Mouse (Mus musculus) hematopoietic stem cell, adult 5-6 weeks (primary cell): Measurements from ENCODE around the gene Hes3. TPM values are rescaled to one million over a fixed set of nuclear protein-coding genes. Genes with fewer than 3 reads are reported as not detected.
A peak's percentile ranks its signal among the peaks of the same experiment; 100 is the strongest.

Experiments used
- ATAC-seq, 2 experiments: fragments of 125-278 bp in 1 of 2; replicated peaks in 1 of 2; 2 replicates each; pipeline ENCODE4 v1.8.0; 2016 to 2017; ENCODE audit warnings: inconsistent platforms in 2 of 2, mild to moderate bottlenecking in 2 of 2, moderate number of reproducible peaks in 2 of 2, low read depth in 1 of 2, moderate TSS enrichment in 1 of 2; ENCODE audit not compliant: low FRiP score in 2 of 2, poor library complexity in 2 of 2, severe bottlenecking in 2 of 2, insufficient read depth in 1 of 2, low TSS enrichment in 1 of 2
- total RNA-seq: library from RNA; stranded (forward); fragments of 172-1452, 232-1000 nt; gene quantifications from 2 replicates; pipeline ENCODE4 v1.2.3, GENCODE M21; 2017

Hes3 gene
- not detected in 2 replicates for total RNA-seq

GRCm38 (mm10) chr4:152291562-152291961 is at the start of gene Hes3:
TSS of gene Hes3 (minus strand) at chr4:152291662.
- ATAC-seq = no peak

- peak; percentile 29 to 56 for ATAC-seq
These were observed 49.3 kb upstream of the Hes3 start for GRCm38 (mm10) chr4:152340584-152341284.

DNA sequence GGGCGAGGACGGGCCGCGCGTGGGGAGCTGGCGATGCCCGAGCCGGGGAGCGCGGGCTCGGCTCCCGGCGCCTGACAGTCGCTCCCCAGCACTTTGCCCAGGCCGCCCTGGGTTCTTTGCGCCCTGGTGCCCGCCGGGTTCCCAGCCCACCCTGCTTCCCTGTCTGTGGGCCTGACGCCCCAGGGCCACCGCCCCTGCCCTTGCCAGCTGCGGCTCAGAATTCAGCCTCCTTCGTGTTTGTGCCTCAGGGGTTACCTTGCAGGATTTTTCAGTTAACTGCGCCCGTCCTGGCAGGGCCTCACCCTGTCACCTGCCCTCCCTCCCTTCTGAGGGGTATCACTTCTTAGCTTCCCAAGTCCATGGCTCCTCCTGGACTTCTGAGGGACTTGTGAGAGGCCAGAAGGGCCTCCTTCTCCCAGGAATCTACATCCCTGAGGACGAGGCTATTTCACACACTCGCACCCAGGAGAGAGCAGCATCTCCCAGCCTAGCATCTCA is 47.9 kb upstream of the Hes3 start:
- ATAC-seq = no peak

DNA sequence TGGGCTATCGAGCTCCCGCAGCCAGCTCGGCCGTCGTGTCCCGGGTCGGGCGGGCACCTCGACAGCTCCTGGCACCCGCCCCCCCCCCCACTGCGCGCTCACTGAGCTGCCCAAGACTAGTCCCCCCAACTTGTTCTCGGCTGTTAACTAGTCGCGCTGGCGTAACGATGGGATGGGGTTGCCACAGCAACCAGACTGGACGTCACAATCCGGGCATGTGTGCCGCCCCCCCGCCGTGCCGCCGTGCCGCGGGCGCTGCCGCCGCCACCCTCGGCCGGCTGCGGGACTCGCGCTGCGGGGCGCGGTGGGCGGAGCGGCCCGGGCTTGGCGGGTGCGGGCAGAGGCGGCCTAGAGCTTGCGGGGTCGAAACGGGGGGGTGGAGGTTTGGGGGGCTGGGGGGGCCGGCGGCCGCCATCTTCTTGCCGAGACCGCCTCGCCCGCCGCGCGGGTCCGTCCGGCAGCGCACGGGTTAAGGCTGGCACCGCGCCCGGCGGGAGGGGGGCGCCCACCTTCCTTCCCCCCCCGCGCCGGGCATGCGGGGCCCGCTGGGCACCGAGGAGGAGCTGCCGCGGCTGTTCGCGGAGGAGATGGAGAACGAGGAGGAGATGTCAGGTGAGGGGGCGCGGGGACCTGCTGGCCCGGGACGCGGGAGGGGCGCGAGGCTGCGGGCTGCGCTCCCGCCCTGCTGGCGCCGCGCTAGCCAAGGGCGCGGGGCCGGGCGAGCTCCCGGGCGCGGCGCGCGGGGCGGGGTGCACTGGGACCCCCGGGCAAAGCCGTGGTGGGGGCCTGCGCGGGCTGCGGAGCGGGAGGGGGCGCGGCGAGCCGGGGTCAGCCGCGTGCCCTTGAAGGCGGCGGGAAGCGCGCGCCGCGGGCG is 47.2 kb upstream of the Hes3 start, which contains the start of gene Chd5:
Chd5 (plus strand) TSS at position 233 of the 874 bp plus-strand sequence.
- no peak for ATAC-seq

DNA sequence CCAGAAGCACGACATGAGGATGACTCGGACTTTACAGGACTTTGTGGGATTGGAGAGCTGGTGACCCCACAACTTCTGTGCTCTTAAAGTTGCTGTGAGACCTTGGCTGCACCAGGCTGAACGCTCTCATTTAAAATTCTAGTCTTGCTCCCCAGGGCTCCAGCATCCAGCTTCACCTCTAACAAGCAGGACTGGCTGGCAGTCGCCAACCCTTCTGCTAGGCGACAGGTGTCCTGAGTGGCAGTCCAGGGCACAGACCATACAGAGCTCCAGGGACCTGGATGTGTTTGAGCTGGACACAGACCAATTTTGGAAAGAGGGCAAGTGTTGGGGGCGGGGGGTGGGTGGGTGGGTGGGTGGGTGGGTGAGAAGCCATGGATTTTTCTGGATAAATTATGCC is 46.3 kb upstream of the Hes3 start:
- no peak for ATAC-seq

DNA sequence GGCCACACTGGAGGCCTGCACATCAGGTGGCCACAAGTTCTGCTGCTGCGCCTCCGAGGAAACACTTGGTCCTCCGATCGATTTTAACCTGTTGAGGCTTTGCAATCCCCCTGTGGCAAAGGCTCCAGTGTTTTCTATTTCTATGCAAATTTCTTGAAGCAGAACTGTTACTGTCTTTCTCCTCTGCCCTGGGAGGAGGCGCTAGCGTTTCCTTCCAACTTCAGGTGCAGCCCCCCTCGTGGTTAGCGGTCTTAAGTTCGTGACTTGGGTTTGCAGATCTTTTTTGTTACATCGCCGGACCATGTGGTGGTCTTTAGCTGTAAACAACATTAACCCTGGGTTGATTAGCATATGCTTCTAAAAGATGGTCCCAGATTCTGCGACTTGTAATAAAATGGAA is 42.1 kb upstream of the Hes3 start:
- no peak for ATAC-seq

DNA sequence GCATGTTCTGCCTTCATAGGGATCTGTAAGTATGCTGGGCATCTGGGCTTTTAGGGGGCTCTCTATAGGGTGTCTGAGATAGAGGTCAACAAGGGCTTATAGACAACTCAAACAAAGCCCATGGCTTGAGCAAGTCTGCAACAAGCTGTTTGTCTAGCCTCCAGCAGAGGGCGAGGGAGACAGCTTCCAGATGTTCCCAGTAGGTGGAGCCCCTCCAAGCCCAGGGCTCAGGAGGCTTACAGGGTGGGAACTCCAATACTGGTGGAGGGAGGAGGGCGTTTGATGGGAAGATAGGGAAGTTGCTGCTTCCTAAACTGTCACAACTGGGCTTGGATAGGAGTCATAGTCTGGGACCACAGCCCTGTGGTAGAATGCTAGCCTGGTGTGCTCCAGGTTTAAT is 41.5 kb upstream of the Hes3 start:
- ATAC-seq = peak; percentile 88

DNA sequence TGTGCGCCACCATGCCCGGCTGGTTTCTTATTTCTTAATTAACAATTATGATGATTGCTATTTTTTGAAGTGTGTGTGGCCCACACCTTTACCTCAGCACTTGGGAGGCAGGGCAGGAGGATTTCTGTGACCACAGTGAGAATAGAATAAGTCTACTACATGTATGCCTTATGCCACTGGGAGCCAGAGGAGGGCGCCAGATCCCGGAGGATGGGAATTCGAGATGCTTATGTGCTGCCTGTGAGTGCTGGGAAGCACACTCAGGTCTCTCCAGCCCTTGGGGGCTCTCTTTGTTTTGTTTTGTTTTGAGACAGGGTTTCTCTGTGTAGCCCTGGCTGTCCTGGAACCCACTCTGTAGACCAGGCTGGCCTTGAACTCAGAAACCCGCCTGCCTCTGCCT is 37.2 kb upstream of the Hes3 start:
- no peak for ATAC-seq

DNA sequence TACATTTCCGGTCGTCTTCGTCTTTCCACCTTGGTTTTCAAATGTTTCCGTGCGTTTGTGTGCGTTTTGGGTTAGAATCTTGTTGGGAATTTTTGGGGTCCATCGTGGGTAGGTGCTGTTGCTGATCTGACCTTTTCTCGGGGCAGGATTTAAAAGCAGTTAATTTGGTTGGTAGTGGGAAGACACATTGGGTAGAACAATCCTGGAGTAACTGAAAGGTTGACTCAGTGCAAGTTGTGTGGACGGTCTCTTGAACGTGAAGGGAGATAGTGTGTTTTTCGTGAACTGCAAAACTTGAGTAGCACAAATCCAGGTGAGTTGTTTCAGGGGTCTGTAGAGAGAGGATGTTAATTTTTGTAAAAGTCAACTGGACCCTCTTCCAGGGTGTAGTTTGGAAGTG is 35.1 kb upstream of the Hes3 start:
- no peak for ATAC-seq

GRCm38 (mm10) chr4:152325574-152326411 is 34.3 kb upstream of the Hes3 start, which contains the start of gene Rpl22:
TSS of gene Rpl22 (plus strand) at chr4:152325742.
- peak; percentile 97 for ATAC-seq

- ATAC-seq = peak in 1 of 2 experiments; percentile 2; a peak in 1 of 4 replicates
These were observed 33.4 kb upstream of the Hes3 start for GRCm38 (mm10) chr4:152324641-152325562.

- ATAC-seq = no peak
These were observed 30.0 kb upstream of the Hes3 start for GRCm38 (mm10) chr4:152321464-152321863.

DNA sequence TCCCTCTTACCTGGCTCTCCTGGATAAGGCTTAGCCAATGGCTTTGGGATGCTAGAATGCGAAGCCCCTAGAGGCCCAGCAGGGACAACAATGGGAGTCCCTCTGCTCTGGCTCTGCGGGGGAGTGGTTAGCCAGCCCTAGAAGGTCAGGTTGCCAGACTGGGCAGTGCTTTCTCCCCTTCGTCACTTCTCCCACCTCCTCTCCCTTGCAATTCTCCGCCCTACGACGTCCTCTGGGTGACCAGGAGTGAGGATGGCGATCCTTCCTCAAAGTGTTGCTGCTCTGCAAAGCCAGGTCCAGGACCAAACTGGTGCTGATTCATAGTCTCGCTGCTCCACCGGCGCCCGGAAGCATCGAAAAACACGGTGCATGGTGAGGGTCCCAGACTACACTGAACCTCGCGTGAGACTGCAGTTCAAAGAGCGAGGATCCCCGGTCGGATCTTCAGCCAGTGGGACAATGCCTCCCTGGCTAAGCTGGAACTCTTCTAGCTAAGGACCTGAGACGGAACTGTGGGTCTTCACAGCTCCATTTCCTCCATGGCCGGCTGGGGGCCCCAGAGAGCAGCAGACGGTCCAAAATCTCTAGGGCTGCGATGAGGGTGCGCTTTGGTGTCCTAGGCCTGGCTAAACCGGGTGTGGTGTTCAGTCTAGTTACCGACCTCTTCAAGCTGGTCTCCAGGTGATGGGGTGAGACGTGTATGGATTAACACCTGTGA is 27.2 kb upstream of the Hes3 start, which contains the start of gene Rnf207:
Rnf207 (minus strand) TSS at position 477 of the 718 bp plus-strand sequence.
- peak; percentile 80 for ATAC-seq

DNA sequence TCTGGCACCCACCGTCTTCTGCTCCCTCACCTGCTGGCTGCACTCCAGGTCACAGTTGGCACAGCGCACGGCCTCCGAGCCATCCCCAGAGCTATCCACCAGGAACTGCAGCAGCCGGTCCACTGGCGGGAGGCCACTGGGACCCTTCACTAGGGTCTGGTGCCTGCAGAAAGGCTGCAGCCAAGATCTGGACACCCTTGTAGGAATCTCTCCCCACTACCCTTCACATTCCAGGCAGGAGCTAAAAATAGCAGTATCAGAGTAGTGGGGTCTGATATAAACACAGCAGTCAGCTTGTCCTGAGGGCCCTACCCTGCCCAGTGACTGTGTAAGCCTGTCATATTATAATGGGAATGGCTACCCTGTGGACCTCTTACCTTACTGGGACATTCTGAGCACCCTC is 26.2 kb upstream of the Hes3 start:
- ATAC-seq = no peak

GRCm38 (mm10) chr4:152315498-152316213 is 24.2 kb upstream of the Hes3 start:
- ATAC-seq = peak in 1 of 2 experiments; percentile 49; a peak in 3 of 4 replicates
